Mouse (Mus musculus): ENCODE data around the gene Dnaaf2.

The Dnaaf2 gene

DNA sequence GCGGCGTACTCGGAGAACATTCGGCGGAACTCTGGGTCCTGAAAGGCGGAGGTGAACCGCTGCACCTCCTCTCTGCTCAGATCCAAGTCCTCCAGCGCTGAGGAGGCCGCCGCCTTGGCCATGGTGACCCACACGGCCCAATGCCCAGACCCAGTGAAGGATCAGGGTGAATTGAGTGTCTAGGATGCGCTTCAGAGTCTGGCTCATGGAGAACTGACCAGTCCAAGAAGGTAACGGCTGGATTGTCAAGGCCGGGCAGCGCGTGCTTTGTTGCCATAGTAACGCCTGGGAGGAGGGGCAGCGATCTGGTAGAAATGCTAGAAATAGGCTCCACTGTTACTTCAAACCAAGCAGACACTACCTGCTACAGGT is at the start of gene Dnaaf2:
Gene Dnaaf2 (minus strand): TSS at position 266 of the 372 bp plus-strand sequence.
- in situ Hi-C loops (cut with MboI, MseI) = no loop called here

DNA sequence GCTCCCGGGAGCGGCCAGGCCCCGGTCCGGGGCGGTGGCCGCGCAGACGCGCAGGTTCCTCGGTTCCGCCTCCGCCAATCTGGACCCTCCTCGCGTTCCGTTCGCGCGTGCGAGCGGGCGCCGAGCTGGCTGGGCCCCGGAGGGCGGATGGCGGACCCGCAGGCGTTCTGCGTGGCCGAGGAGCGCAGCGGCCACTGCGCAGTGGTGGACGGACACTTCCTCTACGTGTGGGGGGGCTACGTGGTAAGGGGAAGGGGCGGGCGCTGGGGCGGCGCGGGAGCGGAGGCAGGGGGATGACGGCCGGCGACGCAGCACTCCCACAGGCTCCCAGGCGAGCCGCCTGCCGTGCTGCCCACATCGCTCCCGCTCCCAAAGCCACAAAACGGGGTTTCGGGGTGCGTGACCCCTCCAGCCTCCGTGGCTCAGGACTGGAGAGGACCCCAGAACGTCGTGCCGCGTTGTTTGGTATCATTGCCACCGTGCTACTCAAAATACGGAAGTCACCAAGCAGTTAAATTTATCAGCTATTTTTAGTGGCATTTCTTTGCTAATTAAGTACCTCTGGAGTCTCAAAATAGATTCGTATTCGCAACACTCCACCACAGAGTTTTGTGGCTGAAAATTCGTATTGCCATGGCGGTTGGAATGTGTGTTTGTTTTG is 43.7 kb upstream of the Dnaaf2 start:
- in situ Hi-C loops (cut with MboI, MseI) = loop anchor here (25.0 kb wide), 1 partner anchor 895 kb away; no protein-coding TSS in a partner anchor

DNA sequence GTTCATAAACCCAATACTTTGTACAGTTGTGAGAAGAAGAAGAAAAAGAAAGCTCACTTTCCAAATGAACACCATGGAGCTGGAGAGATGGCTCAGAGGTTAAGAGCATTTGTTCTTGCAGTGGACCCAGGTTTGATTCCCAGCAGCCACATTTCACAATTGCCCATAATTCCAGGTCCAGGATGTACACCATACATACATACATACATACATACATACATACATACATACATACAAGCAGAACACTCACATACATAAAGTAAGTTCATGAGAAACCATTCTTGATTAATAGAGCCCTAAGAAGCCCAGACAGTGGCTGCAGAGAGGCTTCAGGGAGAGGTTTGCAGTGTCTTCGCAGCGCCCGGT is 43.2 kb upstream of the Dnaaf2 start:
- in situ Hi-C loops (cut with MboI, MseI) = loop anchor here (25.0 kb wide), 1 partner anchor 896 kb away; no protein-coding TSS in a partner anchor

DNA sequence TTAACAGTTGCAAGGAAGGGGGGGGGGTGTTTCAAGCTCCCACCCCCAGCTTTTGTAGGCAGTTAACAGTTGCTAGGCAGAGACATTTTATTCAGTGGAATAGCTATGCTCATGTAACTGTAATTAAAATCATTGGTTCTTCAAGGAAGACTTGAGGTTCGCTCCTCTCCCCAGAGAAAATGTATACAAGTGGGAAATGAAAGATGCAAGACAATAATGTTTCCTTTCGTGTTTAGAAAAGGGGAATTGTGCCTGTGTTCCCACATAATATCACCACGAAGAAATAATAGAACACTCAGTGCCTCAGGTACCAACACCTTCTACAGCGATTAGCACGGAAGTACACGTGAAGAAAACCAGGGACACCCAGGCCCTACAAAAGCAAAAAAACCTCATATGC is 42.6 kb upstream of the Dnaaf2 start, which contains the start of gene Klhdc1:
Gene Klhdc1 (plus strand): TSS at position 301 of the 400 bp plus-strand sequence.
- in situ Hi-C loops (cut with MboI, MseI) = loop anchor here (25.0 kb wide), 1 partner anchor 896 kb away; no protein-coding TSS in a partner anchor

DNA sequence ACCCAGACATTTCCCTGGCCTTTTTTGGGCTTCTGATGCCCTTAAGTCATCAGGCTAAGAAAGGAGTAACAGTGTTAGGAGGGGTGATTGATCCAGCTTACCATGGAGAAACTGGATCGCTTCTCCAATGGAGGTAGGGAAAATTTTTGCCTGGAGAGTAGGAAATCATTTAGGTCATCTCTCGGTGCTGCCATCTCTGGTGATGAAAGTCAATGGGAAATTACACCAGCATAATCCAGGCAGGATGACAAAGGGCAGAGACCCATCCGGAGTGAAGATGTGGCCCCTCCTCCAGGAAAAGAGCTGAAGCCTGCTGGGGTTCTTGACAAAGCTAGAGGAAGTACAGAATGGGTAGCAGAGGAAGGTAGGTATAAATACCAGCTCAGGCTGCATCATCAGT is 40.1 kb upstream of the Dnaaf2 start:
- in situ Hi-C loops (cut with MboI, MseI) = loop anchor here (25.0 kb wide), 1 partner anchor 899 kb away; no protein-coding TSS in a partner anchor

DNA sequence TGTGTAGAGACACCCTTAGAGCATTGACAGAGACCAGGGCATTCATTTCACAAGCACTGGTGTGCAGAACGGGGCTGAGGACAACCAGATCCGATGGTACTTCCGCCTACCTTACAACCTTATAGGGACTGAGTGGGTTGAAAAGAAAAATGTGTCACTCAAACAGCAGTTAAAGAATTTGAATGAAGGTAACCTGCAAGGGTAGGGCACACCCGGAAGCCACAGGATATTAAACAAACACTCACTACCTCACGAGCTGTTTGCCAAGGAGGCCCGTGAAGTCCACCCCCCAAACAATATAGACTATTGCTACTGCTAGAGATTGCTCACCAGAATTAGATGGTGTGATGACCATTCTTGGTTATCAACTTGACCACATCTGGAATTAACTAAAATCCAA is 37.6 kb upstream of the Dnaaf2 start:
- in situ Hi-C loops (cut with MboI, MseI) = loop anchor here (25.0 kb wide), 1 partner anchor 902 kb away; no protein-coding TSS in a partner anchor

DNA sequence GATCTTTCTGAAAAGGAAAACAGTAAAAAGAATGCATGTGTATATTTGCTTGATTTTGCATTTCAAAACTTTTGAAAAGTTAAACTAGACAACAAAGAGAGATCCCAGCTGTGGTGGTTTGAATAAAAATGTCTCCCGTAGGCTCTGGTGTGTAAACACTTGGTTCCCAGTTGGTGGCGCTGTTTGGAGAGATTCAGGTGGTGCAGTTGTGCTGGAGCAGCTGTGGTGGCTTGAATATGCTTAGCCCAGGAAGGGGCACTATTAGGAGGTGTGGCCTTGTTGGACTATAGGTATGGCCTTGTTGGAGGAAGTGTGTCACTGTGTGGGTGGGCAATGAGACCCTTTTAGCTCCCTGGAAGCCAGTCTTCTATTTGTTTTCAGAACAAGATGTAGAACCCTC is 31.0 kb upstream of the Dnaaf2 start:
- in situ Hi-C loops (cut with MboI, MseI) = loop anchor here (25.0 kb wide), 1 partner anchor 908 kb away; no protein-coding TSS in a partner anchor

DNA sequence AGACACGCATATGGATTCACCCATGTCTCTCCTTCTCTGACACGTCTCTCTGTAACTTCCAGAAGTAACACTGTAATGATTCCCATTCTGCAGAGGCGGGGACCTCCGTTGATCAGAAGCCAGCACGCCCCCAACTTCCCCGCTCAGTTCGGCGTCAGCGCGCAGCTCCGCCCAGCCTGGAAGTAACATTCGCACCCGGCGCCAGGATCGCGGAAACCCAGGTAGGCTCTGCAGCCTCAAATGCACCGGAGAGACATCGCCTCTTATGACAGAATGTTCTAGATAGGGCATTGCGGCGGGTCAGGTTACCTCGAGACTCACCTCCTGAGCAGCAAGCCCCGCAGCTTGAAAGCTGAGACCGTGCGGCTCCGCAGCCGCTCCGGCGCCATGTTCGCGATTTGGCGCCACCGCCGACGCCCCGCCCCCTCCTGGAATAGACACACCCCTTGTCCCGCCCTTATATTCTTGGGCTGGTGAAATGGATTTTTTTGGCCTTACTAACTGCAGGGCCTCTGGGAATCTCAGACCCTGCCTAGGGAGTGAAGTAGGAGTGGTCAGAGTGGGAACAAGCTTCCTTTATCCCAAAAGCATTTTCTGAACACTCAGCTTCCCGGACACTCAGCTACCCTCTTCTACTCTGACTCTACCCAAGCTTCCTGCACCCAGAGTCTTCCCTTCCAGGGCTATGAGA is 29.7 kb upstream of the Dnaaf2 start, which contains the start of gene Pole2:
Gene Pole2 (minus strand): TSS at position 420 of the 691 bp plus-strand sequence.
- in situ Hi-C loops (cut with MboI, MseI) = loop anchor here (25.0 kb wide), 1 partner anchor 909 kb away; no protein-coding TSS in a partner anchor

DNA sequence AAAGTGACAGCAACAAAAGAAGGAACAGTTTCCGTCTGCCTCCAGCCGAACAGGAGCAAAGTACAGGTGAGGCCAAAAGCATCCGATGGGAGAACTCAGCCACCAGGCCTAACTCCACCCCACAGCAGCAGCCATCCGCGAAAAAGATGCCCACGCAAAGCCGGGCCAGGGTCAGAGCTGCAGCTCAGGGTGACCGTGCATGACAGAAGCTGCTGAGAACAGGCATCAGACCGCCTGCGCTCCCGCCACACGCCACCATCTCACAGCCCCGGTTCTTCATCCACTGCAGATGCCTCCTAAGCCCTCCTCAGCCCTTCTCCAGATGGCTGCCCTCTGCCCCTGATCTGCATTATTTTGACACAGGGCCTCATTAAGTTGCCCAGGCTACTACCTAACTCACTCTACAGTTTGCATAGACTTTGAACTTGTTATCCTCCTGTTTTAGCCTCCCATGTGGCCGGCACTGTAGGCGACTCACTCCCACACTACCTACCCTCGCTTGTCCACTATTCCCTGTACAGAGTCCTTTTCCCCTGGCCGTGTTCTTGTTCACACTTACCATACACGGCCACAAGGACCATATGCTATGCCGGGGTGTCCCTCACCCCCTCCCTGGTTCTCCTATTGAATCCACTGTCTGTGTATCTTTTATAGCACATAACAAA is 22.5 kb upstream of the Dnaaf2 start:
- in situ Hi-C loops (cut with MboI, MseI) = no loop called here

DNA sequence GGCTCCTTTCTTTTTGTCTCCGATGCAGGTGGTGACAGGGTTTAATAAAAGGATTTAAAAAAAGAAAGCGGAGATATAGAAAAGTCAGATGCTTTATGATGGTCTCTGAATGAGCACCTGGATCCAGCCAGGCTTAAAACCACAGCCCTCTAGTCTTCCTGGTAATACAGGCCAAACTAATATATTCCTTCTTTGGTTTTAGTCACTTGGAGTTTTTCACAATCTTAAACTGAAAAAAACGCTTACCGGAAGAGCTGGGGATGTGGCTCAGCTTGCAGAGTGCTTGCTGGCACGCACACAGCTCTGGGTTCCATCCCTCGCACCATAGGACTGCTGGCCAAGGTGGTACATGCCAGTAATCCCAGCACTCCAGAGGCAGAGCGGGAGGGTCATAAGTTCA is 18.4 kb upstream of the Dnaaf2 start:
- in situ Hi-C loops (cut with MboI, MseI) = loop anchor here (5.0 kb wide), 2 partner anchors 121 to 381 kb away; no protein-coding TSS in a partner anchor

DNA sequence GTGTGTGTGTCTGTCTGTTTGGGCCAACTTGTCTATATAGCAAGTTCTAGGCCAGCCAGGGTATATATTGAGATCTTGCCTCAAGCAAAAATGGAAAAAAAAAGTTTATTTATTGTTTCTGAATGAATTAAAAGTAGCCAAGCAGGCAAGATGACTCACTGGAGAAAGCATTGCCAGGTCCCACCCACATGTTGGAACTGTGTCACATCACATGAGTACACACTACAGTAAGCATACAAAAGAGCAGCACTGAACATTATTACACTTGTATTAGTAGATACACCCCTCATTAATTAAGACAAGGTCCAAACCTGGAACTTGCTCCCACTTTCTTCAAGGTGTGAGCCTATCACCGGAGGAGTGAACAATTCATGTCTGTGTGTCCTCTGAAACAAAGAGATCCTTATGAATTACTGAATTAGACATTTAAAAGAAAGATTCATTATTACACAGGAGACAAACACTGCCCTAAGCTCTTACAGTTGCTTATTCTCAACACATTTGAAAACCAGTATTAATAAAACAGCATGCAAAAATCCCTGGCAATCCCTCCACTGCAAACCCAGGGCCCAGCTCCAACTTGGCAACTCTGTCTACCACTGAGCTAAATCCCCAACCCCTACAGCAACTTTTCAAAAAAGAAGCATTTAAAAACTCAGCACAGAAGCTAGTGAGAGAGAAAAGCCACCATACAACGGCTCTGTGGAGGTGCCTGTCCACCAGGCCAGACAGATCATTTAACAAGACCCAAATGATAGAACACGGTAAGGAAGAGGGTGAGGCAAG is 17.0 kb upstream of the Dnaaf2 start:
- in situ Hi-C loops (cut with MboI, MseI) = loop anchor here (5.0 kb wide), 3 partner anchors 122 to 482 kb away; no protein-coding TSS in a partner anchor

DNA sequence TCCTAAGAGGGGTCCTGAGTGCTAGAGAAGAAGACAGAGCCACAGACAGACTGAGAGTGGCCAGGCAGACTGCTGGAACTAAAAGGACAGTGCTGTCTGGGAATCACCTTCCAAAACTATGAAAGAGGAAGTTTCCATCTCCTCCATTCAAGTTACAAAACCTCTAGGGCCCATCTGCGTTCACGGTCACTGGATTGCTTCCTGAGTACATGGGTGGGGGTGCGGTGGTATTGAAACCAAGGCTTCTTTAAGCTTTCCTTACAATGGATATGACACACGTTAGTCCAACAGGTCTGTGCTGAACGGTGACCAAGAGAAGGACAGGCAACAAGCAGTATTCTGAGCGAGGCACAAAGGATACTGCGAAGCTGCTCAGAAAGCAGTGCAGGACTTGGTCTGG is 16.2 kb upstream of the Dnaaf2 start:
- in situ Hi-C loops (cut with MboI, MseI) = loop anchor here (5.0 kb wide), 1 partner anchor 483 kb away; no protein-coding TSS in a partner anchor

DNA sequence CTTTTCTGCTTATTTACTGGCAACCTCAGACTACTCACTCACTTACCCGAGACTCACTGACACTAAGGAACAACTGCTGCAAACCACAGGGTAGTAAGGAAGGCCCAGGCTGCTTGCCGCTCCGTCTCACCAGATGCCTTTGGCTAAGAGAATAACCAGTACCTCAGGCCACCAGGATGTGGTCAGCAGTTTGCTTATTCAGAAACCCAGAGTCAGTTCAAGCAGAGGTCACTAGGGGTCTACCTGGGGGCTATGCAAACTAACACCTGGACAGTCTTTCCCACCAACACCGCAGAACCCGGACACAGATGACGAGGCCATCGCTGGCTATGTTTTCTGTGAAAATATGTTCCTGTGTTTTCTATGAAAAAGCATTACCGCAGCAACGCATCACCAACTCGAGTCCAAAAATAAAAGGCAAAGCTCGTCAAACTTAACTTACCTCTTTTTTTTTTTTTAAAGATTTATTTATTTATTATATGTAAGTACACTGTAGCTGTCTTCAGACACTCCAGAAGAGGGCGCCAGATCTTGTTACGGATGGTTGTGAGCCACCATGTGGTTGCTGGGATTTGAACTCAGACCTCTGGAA is 15.1 kb upstream of the Dnaaf2 start:
- in situ Hi-C loops (cut with MboI, MseI) = loop anchor here (5.0 kb wide), 1 partner anchor 484 kb away; no protein-coding TSS in a partner anchor

DNA sequence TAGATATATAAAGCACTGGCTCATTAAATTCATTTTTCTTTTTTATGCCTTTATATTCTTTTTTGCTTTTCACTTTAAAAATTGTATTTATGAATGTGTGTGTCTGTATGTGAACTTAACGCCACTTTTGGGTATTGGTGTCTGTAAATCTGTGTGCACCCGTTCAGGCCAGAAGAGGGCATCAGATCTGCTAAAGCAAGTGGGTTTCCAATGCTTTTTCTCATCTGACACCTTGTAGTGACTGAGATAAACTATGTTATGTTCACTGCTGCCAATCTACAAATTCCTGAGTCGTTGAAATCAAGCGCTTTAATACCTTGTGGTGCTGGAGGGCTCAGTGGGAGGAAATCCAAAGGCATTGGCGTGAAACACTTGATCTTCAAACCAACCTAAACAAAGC is 12.8 kb upstream of the Dnaaf2 start:
- in situ Hi-C loops (cut with MboI, MseI) = loop anchor here (5.0 kb wide), 1 partner anchor 486 kb away; no protein-coding TSS in a partner anchor

DNA sequence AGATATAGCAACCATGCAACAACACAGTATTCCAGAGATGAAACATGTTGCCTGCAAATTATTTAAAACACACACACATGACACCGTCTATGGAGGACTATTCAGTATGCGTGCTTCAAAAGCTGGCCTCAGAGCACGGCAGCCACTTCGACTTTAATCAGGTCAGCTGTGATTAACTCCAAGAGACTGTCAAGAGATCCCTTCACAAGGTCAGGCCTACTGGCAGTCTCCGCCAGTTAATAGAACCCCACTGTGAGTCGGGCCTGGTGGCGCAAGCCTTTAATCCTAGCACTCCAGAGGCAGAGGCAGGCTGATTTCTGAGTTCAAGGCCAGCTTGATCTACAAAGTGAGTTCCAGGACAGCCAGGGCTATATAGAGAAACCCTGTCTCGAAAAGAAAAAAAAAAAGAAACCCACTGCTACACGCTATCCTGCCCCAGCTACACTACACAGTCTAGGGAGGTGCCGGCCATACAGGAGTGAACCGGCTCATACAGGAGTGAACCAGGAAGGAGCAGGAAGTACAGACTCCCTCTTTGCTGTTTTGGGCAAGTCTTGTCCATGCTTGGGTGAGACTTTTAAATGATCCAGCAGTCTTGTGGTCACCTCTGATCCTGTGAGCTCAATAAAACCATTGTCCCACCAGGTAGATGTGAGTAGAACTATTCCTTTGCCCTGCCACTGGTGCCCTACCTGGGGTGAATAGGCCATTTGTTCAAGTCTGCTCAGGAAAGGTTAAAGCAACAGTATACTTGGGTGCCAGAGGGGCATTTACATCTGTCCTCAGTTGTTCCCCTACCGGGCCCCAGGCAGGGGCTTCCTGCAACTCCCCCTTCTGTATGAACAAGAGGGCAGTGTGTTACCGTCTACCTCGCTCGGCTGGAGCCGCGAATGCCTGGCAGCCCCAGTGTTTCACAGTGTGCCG is 12.1 kb upstream of the Dnaaf2 start:
- in situ Hi-C loops (cut with MboI, MseI) = loop anchor here (5.0 kb wide), 1 partner anchor 487 kb away; no protein-coding TSS in a partner anchor

DNA sequence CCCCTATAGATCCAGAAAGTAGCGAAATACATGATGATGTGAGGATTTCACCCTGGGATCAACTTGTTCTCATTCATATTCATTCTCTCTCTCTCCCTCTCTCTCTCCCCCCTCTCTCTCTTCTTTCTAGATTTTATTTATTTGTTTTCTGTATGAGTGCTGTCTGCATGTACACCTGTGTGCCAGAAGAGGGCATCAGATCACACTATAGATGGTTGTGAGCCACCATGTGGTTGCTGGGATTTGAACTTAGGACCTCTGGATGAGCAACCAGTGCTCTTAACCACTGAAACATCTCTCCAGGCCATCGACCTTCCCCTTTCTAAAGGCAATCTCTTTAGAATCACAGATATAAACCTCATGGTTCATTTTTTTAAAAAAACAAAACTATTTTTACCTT is 10.3 kb upstream of the Dnaaf2 start:
- in situ Hi-C loops (cut with MboI, MseI) = loop anchor here (5.0 kb wide), 1 partner anchor 89 kb away; the partner anchor contains the start of gene Klhdc2

DNA sequence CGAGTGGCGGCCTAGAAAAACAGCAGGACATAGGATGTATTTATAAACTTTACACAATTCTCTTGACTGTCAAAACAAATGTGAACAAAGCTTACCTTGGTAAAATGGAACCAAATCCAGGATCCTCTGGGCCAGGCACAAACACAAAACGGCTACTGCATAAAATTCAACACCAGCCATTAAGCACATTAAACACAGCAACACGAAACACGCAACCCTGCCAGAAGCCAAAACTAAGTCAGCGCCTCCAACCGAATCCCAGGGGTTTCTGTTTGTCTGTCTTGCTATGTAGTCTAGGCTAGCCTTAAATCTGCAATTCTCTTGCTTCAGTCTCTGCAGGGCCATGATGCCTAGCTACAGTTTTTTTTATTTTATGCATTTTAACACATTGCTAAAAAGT is 9.7 kb upstream of the Dnaaf2 start:
- in situ Hi-C loops (cut with MboI, MseI) = loop anchor here (5.0 kb wide), 1 partner anchor 89 kb away; the partner anchor contains the start of gene Klhdc2

DNA sequence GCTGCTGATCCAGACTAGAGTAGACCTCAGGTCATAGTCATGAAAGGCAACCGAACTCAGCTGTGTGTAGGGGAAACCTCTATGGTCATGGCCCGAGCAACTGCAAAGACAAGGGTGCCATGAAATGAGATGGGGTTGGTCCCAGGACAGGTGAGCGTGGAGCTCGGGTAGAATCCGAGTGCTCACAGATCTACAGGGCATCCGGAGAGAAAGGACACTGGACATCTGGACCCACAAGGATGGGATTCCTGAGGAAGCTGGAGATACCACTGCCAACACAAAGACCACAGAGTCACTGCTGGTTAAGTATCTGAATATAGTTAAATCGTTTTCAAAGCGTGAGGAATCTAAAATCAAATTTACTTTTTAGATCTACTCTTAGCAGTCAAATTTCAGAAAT is 9.2 kb upstream of the Dnaaf2 start:
- in situ Hi-C loops (cut with MboI, MseI) = loop anchor here (5.0 kb wide), 1 partner anchor 90 kb away; the partner anchor contains the start of gene Klhdc2
